Mouse (Mus musculus) limb, embryonic 14.5 days (tissue): ENCODE measurements around the gene Hipk4. TPM values are rescaled to one million over a fixed set of nuclear protein-coding genes. Genes with fewer than 3 reads are reported as not detected.
A peak's percentile ranks its signal among the peaks of the same experiment; 100 is the strongest.

ENCODE experiments used
- ATAC-seq: fragments of 200-750 bp; cut with Nextera tagmentation; 2 replicates; pipeline ENCODE4 v1.8.0; 2017; ENCODE audit warnings: low read depth, moderate number of reproducible peaks, moderate TSS enrichment; ENCODE audit not compliant: low FRiP score
- DNase-seq: peaks from one replicate; pipeline ENCODE4 v3.0.0-alpha.2; 2015; ENCODE audit warnings: low spot score
- H3K27ac ChIP-seq: fragments of 300-500 bp; sonication (generic); replicated peaks from 2 replicates; pipeline ENCODE4 v1.5.1; 2014; ENCODE audit warnings: low read depth, mild to moderate bottlenecking, low read length, moderate library complexity, mixed read lengths
- H3K27me3 ChIP-seq: fragments of 300-500 bp; sonication (generic); 2 replicates; pipeline ENCODE4 v1.6.1; 2014; ENCODE audit warnings: low read length, mixed read lengths; ENCODE audit not compliant: control insufficient read depth, insufficient read depth
- H3K36me3 ChIP-seq: fragments of 300-500 bp; sonication (generic); 2 replicates; pipeline ENCODE4 v1.6.1; 2014; ENCODE audit warnings: mild to moderate bottlenecking, low read length, moderate library complexity, mixed read lengths; ENCODE audit not compliant: control insufficient read depth, insufficient read depth
- H3K4me1 ChIP-seq: fragments of 300-500 bp; sonication (generic); 2 replicates; pipeline ENCODE4 v1.6.1; 2014; ENCODE audit warnings: antibody characterized with exemption, low read length, mixed read lengths; ENCODE audit not compliant: control insufficient read depth, insufficient read depth
- H3K4me2 ChIP-seq: fragments of 300-500 bp; sonication (generic); replicated peaks from 2 replicates; pipeline ENCODE4 v1.6.1; 2014; ENCODE audit warnings: low read depth, mild to moderate bottlenecking, low read length, moderate library complexity; ENCODE audit not compliant: severe bottlenecking
- H3K4me3 ChIP-seq: fragments of 300-500 bp; sonication (generic); replicated peaks from 2 replicates; pipeline ENCODE4 v1.5.1; 2014; ENCODE audit warnings: low read length
- H3K9ac ChIP-seq: fragments of 300-500 bp; sonication (generic); 2 replicates; pipeline ENCODE4 v1.6.1; 2014; ENCODE audit warnings: mild to moderate bottlenecking, low read depth, low read length, moderate library complexity; ENCODE audit not compliant: severe bottlenecking
- H3K9me3 ChIP-seq: fragments of 300-500 bp; sonication (generic); 2 replicates; pipeline ENCODE4 v1.6.1; 2016; ENCODE audit warnings: low read length; ENCODE audit not compliant: control insufficient read depth
- POLR2A ChIP-seq: fragments of 200-500 bp; IDR thresholded peaks from 2 replicates; pipeline ENCODE4 v1.8.0; 2012; ENCODE audit warnings: inconsistent platforms, mild to moderate bottlenecking, moderate library complexity, borderline replicate concordance; ENCODE audit not compliant: insufficient read depth, insufficient read length; ENCODE audit errors: extremely low read depth
- WGBS: fragments of 180-500 bp; shearing (Covaris S2); extraction: QIAGEN DNeasy Blood & Tissue Kit; methylation state at CpG from one replicate; pipeline ENCODE4 v1.1.7; 2014; 5-methylcytosine and 5-hydroxymethylcytosine counted together
- polyA plus RNA-seq, 2 experiments: library from polyadenylated mRNA; depleted of rRNA in 1 of 2; stranded (reverse) in 1 of 2; unstranded in 1 of 2; fragments of >200 nt; fragmentation: Nextera tagmentation in 1 of 2; extraction: Ambion mirVana in 1 of 2; gene quantifications; 2 replicates each; pipeline versions ENCODE4 v1.2.1 to v1.2.3; 2012 to 2014

Gene Hipk4
- polyA plus RNA-seq, 2 experiments = 1.2 to 4.3 TPM

- Histone ChIP-seq H3K4me3 (peak overlapping the region; percentile 54), H3K9me3 (no peaks in the 10 kb centered on the region), H3K27me3 (no peaks in the 10 kb centered on the region), H3K4me1 (peaks cover 10% of the 10 kb centered on the region; the same call in 1 of the 2 replicates), H3K36me3 (peaks cover 31% of the 10 kb centered on the region), H3K9ac (peak overlapping the region; percentile 59), H3K27ac (no peak overlapping the region), H3K4me2 (peak overlapping the region; percentile 71)
- DNase-seq = no peak
- ATAC-seq = no peak
- TF ChIP-seq POLR2A = no peak
- 54% methylated on average over 5 of the region's 5 CpGs for WGBS
These were observed 18.9 kb downstream of the Hipk4 start for GRCm38 (mm10) chr7:27541922-27542321.

- 2% methylated on average over 30 of the region's 30 CpGs for WGBS
- Histone ChIP-seq H3K4me3 (peak overlapping the region; percentile 54), H3K4me1 (peaks cover 10% of the 10 kb centered on the region; the same call in 1 of the 2 replicates), H3K36me3 (peaks cover 25% of the 10 kb centered on the region), H3K9me3 (no peaks in the 10 kb centered on the region), H3K27me3 (no peaks in the 10 kb centered on the region), H3K27ac (no peak overlapping the region), H3K4me2 (peak overlapping the region; percentile 71), H3K9ac (peak overlapping the region; percentile 59)
- peak; percentile 89 for DNase-seq
- ATAC-seq = peak; percentile 93
- TF ChIP-seq POLR2A = 0 out of 2 replicates have a peak, but pooled peaks have one; percentile 43
These were observed 19.4 kb downstream of the Hipk4 start for GRCm38 (mm10) chr7:27542392-27543033.

GRCm38 (mm10) chr7:27543065-27543464 is 20.0 kb downstream of the Hipk4 start:
- no peak overlapping the region for H3K27ac ChIP-seq
- peak overlapping the region; percentile 59; the same call in 1 of the 2 replicates for H3K9ac ChIP-seq

GRCm38 (mm10) chr7:27543851-27544250 is 20.8 kb downstream of the Hipk4 start:
- WGBS = 73% methylated on average over 4 of the region's 4 CpGs
- no peaks in the 10 kb centered on the region for H3K27me3 ChIP-seq
- no peak overlapping the region for H3K4me3 ChIP-seq
- H3K27ac ChIP-seq = no peak overlapping the region
- H3K4me2 ChIP-seq = no peak overlapping the region
- H3K9me3 ChIP-seq = no peaks in the 10 kb centered on the region
- peaks cover 14% of the 10 kb centered on the region for H3K36me3 ChIP-seq
- no peak for DNase-seq
- peaks cover 10% of the 10 kb centered on the region; the same call in 1 of the 2 replicates for H3K4me1 ChIP-seq
- no peak overlapping the region for H3K9ac ChIP-seq
- ATAC-seq = no peak
- no peak for TF ChIP-seq POLR2A

More at GRCm38 (mm10) chr7:27543065-27543464, 20.0 kb downstream of the Hipk4 start:
- Histone ChIP-seq H3K27me3 (no peaks in the 10 kb centered on the region), H3K4me3 (peak overlapping the region; percentile 54), H3K36me3 (peaks cover 20% of the 10 kb centered on the region), H3K4me1 (peaks cover 10% of the 10 kb centered on the region; the same call in 1 of the 2 replicates), H3K9me3 (no peaks in the 10 kb centered on the region), H3K4me2 (peak overlapping the region; percentile 71)
- DNase-seq = no peak
- no peak for TF ChIP-seq POLR2A
- ATAC-seq = peak; percentile 16; the same call in 1 of the 2 replicates
- 56% methylated on average over 6 of the region's 6 CpGs for WGBS

GRCm38 (mm10) chr7:27544675-27545370 is 21.8 kb downstream of the Hipk4 start:
- Histone ChIP-seq H3K27ac (no peak overlapping the region), H3K4me3 (no peak overlapping the region), H3K36me3 (peaks cover 8% of the 10 kb centered on the region; the same call in 1 of the 2 replicates), H3K9me3 (no peaks in the 10 kb centered on the region), H3K27me3 (no peaks in the 10 kb centered on the region), H3K4me2 (no peak overlapping the region), H3K9ac (no peak overlapping the region), H3K4me1 (peaks cover 10% of the 10 kb centered on the region; the same call in 1 of the 2 replicates)
- no peak for TF ChIP-seq POLR2A
- WGBS = 85% methylated on average over 12 of the region's 12 CpGs
- ATAC-seq = no peak
- DNase-seq = no peak
